Mouse (Mus musculus): ENCODE results near the gene Ceacam9.
"Not testable (repeated sequence)": the region's sequence is repeated elsewhere in the genome, so short reads cannot be mapped to it uniquely, and the experiment has no call there.

The Ceacam9 gene

GRCm38 (mm10) chr7:16721629-16722028 lies at the start of gene Ceacam9:
Gene Ceacam9, plus strand, starts transcription at chr7:16721929.
- DNase-seq (ENCODE audit: low read depth) = no peak

DNA sequence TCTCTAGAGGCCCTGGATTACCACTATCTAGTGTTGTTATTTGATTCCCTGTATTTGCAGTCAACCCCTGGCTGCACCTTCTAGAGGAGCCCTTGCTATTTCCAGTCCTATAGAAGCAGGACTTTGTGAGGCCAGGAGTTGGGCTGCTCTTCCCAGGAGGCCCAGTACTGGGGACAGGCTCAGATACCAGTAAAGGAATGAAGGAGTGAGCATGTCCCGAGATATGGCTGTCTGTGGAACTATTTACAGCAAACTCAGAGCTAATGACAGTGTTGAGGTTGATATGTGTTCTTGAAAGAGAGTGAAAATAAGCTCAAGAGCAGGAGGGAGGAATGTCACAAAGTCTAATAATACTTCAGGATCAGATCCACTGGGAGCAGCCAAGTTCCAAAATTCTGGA lies 47.9 kb upstream of the Ceacam9 start:
- DNase-seq (ENCODE audit: low read depth) = no peak

- not testable (repeated sequence) for DNase-seq (ENCODE audit: low read depth)
Observed at GRCm38 (mm10) chr7:16674699-16675098, 47.0 kb upstream of the Ceacam9 start.

GRCm38 (mm10) chr7:16675605-16676004 lies 46.1 kb upstream of the Ceacam9 start, which contains the start of gene Ceacam15:
Gene Ceacam15, minus strand, starts transcription at chr7:16675705.
- DNase-seq (ENCODE audit: low read depth) = no peak

DNA sequence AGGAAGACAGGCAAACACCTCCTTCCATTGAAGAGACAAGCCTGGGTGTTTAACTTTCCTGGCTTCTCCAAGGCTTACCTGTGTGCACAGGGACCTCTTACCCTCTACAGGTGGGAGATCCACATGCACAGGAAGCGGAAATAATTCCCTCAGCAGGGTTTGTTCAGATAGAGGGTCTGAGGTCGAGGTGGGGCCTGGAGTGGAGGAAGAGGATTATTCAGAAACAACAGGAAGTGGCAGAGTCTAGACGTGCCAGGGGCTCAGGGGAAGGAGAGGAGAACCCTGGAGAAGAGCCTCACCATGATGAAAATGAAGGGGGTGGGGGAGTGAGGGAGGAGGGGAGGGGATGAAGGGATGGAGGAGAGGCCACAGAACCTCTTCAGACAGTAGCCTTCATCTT lies 41.5 kb upstream of the Ceacam9 start:
- not testable (repeated sequence) for DNase-seq (ENCODE audit: low read depth)

DNA sequence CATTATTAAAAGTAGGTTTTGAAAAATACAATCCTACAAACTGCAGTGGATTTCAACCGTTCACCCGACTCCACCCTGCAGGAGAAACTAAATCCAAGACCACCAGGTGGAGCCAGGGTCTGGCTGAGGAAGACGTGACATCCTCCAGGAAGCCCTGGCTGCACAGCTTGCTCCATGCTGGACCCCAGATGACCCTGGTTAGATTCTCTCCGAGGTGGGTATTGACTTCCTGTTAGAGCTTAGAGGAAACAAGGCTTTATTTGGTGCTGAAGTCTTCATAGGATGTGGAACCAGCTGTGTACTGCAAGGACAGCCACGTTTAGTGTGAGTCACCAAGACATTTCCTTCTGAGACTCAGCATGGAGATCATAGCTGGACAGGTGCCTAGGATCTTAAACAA lies 32.5 kb upstream of the Ceacam9 start:
- no peak for DNase-seq (ENCODE audit: low read depth)

- no peak for DNase-seq (ENCODE audit: low read depth)
Observed at GRCm38 (mm10) chr7:16695025-16695424, 26.7 kb upstream of the Ceacam9 start.

GRCm38 (mm10) chr7:16699042-16699441 lies 22.7 kb upstream of the Ceacam9 start:
- DNase-seq (ENCODE audit: low read depth) = no peak

DNA sequence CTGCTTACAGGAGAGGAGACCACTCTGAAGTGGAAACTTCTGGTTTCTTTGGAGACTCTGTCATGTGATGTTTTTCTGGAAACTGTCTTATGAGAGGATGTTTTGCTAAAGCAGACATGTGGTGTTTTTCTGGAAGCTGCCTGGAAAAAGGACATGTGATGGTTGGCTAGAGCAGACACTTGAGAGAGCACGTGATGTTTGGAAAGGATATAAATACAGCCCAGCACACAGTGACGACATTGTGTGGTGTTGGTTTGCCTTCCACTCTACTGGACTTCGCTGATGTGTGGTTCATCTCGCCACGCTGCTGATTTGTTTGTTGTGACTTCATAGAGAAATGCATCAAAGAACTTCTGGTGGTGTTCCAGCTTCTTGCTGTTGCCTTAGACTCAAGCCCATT lies 21.1 kb upstream of the Ceacam9 start:
- DNase-seq (ENCODE audit: low read depth) = peak; percentile 42

GRCm38 (mm10) chr7:16706385-16706784 lies 15.3 kb upstream of the Ceacam9 start:
- no peak for DNase-seq (ENCODE audit: low read depth)

DNA sequence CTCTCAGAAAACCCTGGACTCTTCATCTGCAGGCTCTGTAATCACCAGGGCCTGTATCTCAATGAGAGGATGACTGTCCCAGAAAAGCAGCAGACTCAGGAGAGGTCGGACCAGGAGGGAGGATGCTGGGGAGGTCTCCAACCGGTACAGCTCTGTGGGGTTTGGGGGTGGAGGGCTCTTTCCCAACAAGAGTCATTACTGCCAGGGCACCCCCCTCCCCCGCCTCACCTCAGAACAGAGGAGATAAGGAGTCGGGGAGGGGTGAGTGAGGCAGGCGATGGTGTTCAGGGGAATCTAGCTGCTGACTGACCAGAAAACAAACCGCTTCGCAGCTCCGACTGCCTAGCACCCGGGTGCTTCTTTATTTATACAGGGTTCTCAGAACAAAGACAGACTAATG lies 13.5 kb upstream of the Ceacam9 start:
- no peak for DNase-seq (ENCODE audit: low read depth)

DNA sequence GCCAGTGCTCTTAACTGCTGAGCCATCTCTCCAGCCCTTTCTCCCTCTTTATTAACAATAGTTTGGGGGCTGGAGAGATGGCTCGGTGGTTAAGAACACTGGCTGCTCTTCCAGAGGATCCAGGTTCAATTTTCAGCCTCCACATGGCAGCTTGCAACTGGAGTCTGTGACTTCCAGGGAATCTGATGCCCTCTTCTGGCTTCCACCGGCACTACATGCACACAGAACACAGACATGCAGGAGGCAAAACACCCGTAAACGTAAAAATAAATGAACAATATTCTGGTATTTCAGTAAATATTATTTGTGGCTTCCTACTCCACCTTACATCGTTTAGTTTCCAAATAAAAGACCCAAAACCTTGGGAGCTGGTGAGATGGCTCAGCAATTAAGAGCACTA lies 11.1 kb upstream of the Ceacam9 start:
- DNase-seq (ENCODE audit: low read depth) = no peak

- no peak for DNase-seq (ENCODE audit: low read depth)
Observed at GRCm38 (mm10) chr7:16712633-16713415, 8.9 kb upstream of the Ceacam9 start.

DNA sequence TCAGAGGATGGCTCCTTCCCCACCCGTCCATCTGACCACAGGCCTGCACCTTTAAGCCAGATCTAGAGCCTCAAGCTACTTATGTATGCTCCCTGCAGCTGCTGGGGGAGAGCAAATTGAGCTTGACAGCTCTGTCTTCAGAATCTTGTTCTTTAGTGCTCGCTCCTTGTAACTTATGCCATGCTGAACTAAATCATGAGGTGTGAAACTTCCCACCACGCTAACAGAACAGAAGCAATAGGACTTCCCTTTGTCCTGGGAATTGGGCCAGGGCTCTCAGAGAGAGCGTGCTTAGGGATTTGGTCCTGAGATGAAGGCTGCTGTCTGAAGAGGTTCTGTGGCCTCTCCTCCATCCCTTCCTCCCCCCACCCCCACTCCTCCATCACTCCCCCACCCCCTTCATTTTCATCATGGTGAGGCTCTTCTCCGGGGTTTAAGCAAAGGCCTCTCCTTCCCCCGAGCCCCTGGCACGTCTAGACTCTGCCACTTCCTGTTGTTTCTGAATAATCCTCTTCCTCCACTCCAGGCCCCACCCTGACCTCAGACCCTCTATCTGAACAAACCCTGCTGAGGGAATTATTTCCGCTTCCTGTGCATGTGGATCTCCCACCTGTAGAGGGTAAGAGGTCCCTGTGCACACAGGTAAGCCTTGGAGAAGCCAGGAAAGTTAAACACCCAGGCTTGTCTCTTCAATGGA lies 5.1 kb upstream of the Ceacam9 start:
- not testable (repeated sequence) for DNase-seq (ENCODE audit: low read depth)

DNA sequence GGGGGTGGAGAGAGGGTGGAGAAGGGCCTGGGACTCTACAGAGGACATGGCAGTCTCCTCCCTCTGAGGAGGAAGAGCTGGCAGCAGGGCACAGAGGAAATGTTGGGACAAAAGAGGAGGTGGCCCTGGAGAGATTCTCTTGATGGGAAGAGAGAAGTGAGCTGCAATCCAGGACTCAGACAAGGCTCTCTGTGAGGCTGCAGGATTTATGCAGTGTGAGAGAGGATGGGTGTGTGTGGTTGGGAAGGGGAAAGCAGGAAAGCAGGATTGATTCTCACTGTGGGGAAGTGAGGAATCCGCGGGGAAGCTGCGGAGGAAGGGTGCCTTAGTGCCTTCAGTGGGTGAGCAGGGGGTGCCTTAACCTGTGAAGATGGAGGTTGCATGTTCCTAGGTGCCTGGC lies 761 bp downstream of the Ceacam9 start:
- DNase-seq (ENCODE audit: low read depth) = not testable (repeated sequence)

DNA sequence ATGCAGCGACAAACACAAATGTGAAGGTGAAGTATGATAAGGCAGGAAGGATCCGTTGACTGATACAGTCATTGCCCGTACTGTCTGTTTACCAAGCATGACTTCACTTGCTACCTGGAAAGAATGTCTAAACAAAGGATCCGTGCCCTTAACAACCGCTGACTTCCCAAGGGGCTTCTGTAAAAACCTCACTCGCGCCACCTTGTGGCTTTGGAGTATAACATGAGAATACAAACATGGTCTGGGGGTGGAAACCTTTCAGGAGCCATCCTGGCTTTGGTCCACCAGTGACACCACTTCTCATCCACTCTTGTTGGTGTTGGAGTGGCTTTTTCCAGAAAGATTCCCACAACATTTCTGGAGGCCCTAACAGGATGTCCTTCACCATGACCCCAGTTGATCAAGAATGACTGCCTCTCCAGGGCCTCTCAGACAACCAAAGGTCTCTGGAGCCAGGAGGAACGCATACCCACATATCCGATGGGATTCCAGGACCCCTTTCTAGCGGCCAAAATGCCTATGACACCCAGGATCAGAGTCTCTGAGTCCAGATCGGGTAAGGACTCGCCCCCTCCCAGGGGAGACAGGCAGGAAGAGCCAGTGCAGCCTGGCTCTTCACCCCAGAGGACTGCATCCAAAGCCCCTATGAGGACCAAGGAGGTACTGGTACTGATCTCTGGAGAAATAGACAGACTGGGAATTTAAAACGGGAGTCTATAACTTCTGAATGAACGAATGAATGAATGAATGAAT lies 7.0 kb downstream of the Ceacam9 start:
- peak; percentile 25 for DNase-seq (ENCODE audit: low read depth)

- not testable (repeated sequence) for DNase-seq (ENCODE audit: low read depth)
Observed at GRCm38 (mm10) chr7:16729563-16729962, 7.8 kb downstream of the Ceacam9 start.

GRCm38 (mm10) chr7:16730791-16731190 lies 9.1 kb downstream of the Ceacam9 start:
- no peak for DNase-seq (ENCODE audit: low read depth)

GRCm38 (mm10) chr7:16731893-16732422 lies 10.2 kb downstream of the Ceacam9 start:
- no peak for DNase-seq (ENCODE audit: low read depth)

GRCm38 (mm10) chr7:16737606-16738072 lies 15.9 kb downstream of the Ceacam9 start:
- DNase-seq (ENCODE audit: low read depth) = no peak

DNA sequence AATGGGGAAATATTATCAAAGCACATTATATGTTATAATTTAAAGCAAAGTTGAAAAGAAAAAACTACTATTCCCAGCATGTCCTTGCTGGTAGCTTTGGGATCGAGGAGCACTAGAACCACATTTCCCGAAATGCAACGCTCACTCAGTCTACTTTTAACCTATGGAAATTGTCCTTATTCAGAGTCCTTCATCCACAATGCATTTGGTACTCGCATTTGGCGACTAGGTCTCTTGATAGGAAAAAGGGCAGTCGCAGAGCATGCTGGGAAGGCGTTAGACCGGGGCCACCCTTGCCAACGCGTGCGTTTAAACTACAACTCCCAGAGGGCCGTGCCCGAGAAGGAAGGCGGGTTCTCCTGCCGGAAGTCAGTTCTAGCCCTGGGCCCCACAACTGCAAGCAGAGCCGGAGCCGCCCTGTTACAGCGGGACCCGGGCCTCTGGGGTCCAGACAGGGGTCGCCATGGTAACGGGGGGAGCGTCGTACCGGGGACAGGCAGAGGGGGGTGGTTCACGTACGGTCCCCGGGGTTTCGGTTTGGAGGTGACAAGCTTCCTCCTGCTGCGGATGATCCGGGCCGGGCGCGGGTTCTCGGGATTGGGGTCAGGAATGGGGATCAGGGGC lies 16.5 kb downstream of the Ceacam9 start, which contains the start of gene Ap2s1:
Gene Ap2s1, plus strand, starts transcription at position 338 of the 624 bp plus-strand sequence.
- peak; percentile 98 for DNase-seq (ENCODE audit: low read depth)
